Mouse (Mus musculus) thymus, adult 2 months (tissue): ENCODE measurements around the gene Cry2. TPM values are rescaled to one million over a fixed set of nuclear protein-coding genes. Genes with fewer than 3 reads are reported as not detected.

Experiments used
- DNase-seq: peaks from one replicate; pipeline ENCODE4 v3.0.0; 2021
- H3K27ac ChIP-seq: fragments of 200-500 bp; 2 replicates; pipeline ENCODE4 v1.5.1; 2012; ENCODE audit warnings: low read length, control low read depth; ENCODE audit not compliant: control insufficient read depth, insufficient read depth
- H3K27me3 ChIP-seq: fragments of 200-500 bp; 2 replicates; pipeline ENCODE4 v1.6.1; 2012; ENCODE audit warnings: mild to moderate bottlenecking, low read length, moderate library complexity, mixed read lengths; ENCODE audit not compliant: control insufficient read depth, insufficient read depth
- H3K36me3 ChIP-seq: fragments of 200-500 bp; 2 replicates; pipeline ENCODE4 v1.6.1; 2012; ENCODE audit warnings: mild to moderate bottlenecking, low read length, moderate library complexity; ENCODE audit not compliant: control insufficient read depth, insufficient read depth
- H3K4me1 ChIP-seq: fragments of 200-500 bp; replicated peaks from 2 replicates; pipeline ENCODE4 v1.6.1; 2012; ENCODE audit warnings: low read length; ENCODE audit not compliant: control insufficient read depth, insufficient read depth
- H3K4me3 ChIP-seq: fragments of 200-500 bp; 2 replicates; pipeline ENCODE4 v1.5.1; 2012; ENCODE audit warnings: mild to moderate bottlenecking, low read length, control low read depth, moderate library complexity; ENCODE audit not compliant: control insufficient read depth, insufficient read depth
- CTCF ChIP-seq: fragments of 200-500 bp; IDR thresholded peaks from 2 replicates; pipeline ENCODE4 v1.5.1; 2012; ENCODE audit warnings: mild to moderate bottlenecking, control low read depth, low read length, moderate library complexity, borderline replicate concordance; ENCODE audit not compliant: control insufficient read depth, poor library complexity, insufficient read depth; ENCODE audit errors: extremely low read depth
- POLR2A ChIP-seq: fragments of 200-500 bp; IDR thresholded peaks from 2 replicates; pipeline ENCODE4 v1.6.1; 2012; ENCODE audit warnings: mild to moderate bottlenecking, low read length, control low read depth, moderate library complexity; ENCODE audit not compliant: control insufficient read depth, poor library complexity, insufficient read depth; ENCODE audit errors: extremely low read depth
- WGBS: fragments of 180-500 bp; shearing (Covaris S2); methylation state at CpG from one replicate; pipeline ENCODE4 v1.1.7; 2018; 5-methylcytosine and 5-hydroxymethylcytosine counted together
- polyA plus RNA-seq: library from polyadenylated mRNA; depleted of rRNA; stranded (reverse); fragments of >200 nt; gene quantifications from 2 replicates; pipeline ENCODE4 v1.2.3, GENCODE M21; 2012

Gene Cry2
- polyA plus RNA-seq, 1 experiment, result 16.2 TPM

- 29% methylated on average over 4 of the region's 4 CpGs for WGBS
- peak; percentile 26 for DNase-seq
- TF ChIP-seq CTCF (no peak), POLR2A (no peak)
- Histone ChIP-seq H3K4me3 (no peak overlapping the region), H3K27me3 (peaks cover 7% of the 10 kb centered on the region; the same call in 1 of the 2 replicates), H3K4me1 (peaks cover 27% of the 10 kb centered on the region), H3K36me3 (peaks cover 19% of the 10 kb centered on the region), H3K27ac (no peak overlapping the region)
These were observed 49.7 kb downstream of the Cry2 start for GRCm38 (mm10) chr2:92384101-92384500.

GRCm38 (mm10) chr2:92382759-92383158 is 51.1 kb downstream of the Cry2 start:
- DNase-seq, result no peak
- Histone ChIP-seq H3K36me3 (peaks cover 29% of the 10 kb centered on the region), H3K4me1 (peaks cover 20% of the 10 kb centered on the region), H3K4me3 (no peak overlapping the region), H3K27me3 (no peaks in the 10 kb centered on the region), H3K27ac (no peak overlapping the region)
- no peak for TF ChIP-seq CTCF
- no peak for TF ChIP-seq POLR2A
- 96% methylated on average over 4 of the region's 4 CpGs for WGBS

GRCm38 (mm10) chr2:92381901-92382588 is 51.8 kb downstream of the Cry2 start, which contains the start of gene 1700029I15Rik:
Gene 1700029I15Rik (plus strand): TSS chr2:92382538.
- Histone ChIP-seq H3K4me1 (peaks cover 20% of the 10 kb centered on the region), H3K27me3 (no peaks in the 10 kb centered on the region), H3K4me3 (no peak within 1 kb of the TSS), H3K27ac (no peak within 1 kb of the TSS), H3K36me3 (peaks cover 31% of the 10 kb centered on the region)
- no peak for DNase-seq
- no peak for TF ChIP-seq CTCF
- no peak for TF ChIP-seq POLR2A
- WGBS, result 97% methylated on average over 5 of the region's 5 CpGs

GRCm38 (mm10) chr2:92381161-92381560 is 52.7 kb downstream of the Cry2 start:
- H3K27ac ChIP-seq, result no peak overlapping the region
- 94% methylated on average over 5 of the region's 5 CpGs for WGBS
- H3K27me3 ChIP-seq, result no peaks in the 10 kb centered on the region
- no peak for TF ChIP-seq POLR2A
- TF ChIP-seq CTCF, result no peak
- H3K4me3 ChIP-seq, result no peak overlapping the region
- H3K4me1 ChIP-seq, result peaks cover 24% of the 10 kb centered on the region
- H3K36me3 ChIP-seq, result peaks cover 31% of the 10 kb centered on the region
- DNase-seq, result no peak

DNA sequence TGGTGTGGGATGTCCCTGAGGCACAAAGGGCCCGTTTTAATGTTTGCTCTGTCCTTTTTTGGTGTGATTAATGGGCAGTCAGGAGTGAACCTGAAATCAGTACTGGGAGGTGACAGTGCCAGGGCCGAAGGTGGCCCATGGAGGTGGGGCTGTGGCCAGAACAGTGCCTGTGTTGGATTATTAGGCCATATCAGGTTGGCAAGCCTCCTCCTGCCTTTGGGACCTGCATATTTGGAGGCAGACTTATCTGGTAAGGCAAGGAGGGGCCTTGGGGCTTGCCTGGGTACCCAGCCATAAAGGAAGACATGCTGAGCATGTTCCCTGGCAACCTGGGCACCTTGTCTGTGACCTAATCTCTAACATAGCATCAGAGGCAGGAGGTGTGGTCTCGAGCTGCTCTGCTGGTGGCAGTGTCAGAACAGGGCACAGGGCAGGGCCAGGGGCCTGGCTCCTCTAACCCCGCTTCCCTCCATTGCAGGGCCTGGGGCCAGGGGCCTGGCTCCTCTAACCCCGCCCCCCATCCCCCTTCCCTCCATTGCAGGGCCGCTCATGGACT is 53.3 kb downstream of the Cry2 start:
- H3K27me3 ChIP-seq, result no peaks in the 10 kb centered on the region
- WGBS, result 88% methylated on average over 6 of the region's 6 CpGs
- no peak for DNase-seq
- TF ChIP-seq POLR2A (no peak), CTCF (no peak)
- H3K4me1 ChIP-seq, result peaks cover 30% of the 10 kb centered on the region
- H3K36me3 ChIP-seq, result peaks cover 31% of the 10 kb centered on the region
- H3K4me3 ChIP-seq, result no peak overlapping the region
- H3K27ac ChIP-seq, result no peak overlapping the region

DNA sequence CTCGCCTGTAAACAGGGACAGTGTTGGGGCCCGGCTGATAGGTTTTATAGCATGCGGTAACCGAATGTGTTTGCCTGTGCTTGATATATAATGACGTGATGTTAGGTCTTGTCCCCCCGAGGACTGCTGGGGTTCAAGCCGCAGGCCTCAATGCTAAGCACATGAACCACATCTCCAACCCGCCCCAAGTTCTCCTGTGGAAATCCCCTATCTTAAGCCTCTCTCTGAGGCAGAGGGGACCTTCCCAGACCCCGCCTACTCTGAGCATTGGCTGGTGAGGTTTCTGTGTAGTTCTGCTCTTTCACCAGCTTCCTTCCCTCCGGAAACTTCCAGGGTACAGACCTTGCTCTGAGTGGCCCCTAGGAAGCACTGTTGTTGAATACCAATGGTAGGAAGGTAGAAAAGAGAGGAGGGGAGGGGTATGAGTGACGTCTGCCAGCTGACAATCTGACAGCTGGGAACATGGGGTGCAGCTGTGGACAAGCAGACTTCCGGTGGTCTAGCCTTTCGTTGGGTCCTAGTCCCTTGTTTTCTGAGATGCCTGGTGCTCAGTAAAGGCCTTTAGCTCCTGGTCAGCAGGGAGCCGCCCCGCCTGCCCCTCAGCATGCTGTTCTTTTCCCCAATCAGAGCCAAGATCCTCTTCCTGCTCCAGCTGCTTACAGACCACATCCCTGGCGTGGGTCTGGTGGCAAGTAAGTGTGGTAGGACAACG is 53.9 kb downstream of the Cry2 start:
- H3K4me3 ChIP-seq, result no peak overlapping the region
- no peak for DNase-seq
- 84% methylated on average over 17 of the region's 17 CpGs for WGBS
- H3K4me1 ChIP-seq, result peaks cover 30% of the 10 kb centered on the region
- H3K36me3 ChIP-seq, result peaks cover 31% of the 10 kb centered on the region
- no peaks in the 10 kb centered on the region for H3K27me3 ChIP-seq
- H3K27ac ChIP-seq, result no peak overlapping the region
- TF ChIP-seq CTCF, result no peak
